Mouse (Mus musculus): Measurements from ENCODE around the gene Nxnl1.

GRCm38 (mm10) chr8:71526272-71526671 lies 40.1 kb downstream of the Nxnl1 start:
- TF ChIP-seq POLR2A (IDR thresholded peaks at IDR 0.05; ENCODE audit: low read depth, low read length) (no peak), CTCF (IDR thresholded peaks at IDR 0.05; ENCODE audit: extremely low read depth, insufficient read length, insufficient replicate concordance, low read depth, low read length) (no peak)

Data from small intestine, adult 2 months (tissue).